Mouse (Mus musculus) heart, adult 18-20 months (tissue): Measurements from ENCODE around the gene Olfr1016. TPM values are rescaled to one million over a fixed set of nuclear protein-coding genes. Genes with fewer than 3 reads are reported as not detected.

Experiments
- DNase-seq, 2 experiments: peaks; one replicate each; pipeline ENCODE4 v3.0.0; 2021 to 2022; ENCODE audit warnings: mixed read lengths in 1 of 2
- long read RNA-seq, 2 experiments: library from polyadenylated mRNA; stranded (forward); transcript quantifications; one replicate each; pipeline ENCODE4 v2.0.0; 2021
- total RNA-seq, 2 experiments: library from RNA; stranded (reverse); gene quantifications; 2 replicates each; pipeline ENCODE4 v1.2.3; 2021

Gene Olfr1016
- total RNA-seq = not detected
- long read RNA-seq, experiment 1 = 0 reads
- long read RNA-seq, experiment 2 = 0 reads

DNA sequence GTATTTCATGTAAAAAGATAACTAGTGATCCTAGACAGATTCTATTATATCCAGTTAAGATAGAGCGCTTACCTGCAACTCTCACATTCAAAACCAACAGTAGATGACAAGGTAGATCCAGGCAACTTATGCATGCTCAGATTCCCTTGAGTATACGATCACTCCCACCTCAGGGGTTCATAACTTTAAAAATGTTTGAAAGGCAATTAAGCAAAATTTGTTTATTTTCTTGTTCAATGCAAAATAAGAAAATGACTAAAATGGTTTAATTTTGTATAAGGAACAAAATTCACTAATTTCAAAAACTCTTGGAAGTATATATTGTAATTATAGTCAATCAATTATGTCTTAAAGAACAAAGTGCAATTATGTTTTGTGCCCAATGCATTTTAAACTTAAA is at the start of gene Olfr1016:
TSS of gene Olfr1016 (minus strand) at position 101 of the 400 bp plus-strand sequence.
- DNase-seq = no peak

DNA sequence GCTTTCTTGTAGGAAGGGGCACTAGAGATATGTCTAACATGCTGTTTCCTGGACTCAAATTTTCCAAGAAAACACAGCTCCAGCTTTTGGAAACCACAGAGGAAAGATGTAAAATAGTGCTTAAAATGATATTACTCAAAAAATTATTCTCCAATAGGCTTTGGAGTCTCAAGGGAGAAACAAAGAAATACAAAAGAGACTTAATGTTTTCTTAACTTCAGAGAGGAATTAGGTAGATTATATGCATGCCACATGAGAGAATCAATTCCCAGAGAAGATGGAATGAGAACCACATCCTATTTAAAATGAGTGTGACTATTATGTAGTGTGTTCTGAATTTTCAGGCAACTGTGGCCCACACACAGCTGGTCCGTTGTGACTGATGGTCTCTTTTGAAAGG is 44.4 kb upstream of the Olfr1016 start, which contains the start of gene Olfr1020:
TSS of gene Olfr1020 (plus strand) at position 301 of the 400 bp plus-strand sequence.
- DNase-seq = no peak

DNA sequence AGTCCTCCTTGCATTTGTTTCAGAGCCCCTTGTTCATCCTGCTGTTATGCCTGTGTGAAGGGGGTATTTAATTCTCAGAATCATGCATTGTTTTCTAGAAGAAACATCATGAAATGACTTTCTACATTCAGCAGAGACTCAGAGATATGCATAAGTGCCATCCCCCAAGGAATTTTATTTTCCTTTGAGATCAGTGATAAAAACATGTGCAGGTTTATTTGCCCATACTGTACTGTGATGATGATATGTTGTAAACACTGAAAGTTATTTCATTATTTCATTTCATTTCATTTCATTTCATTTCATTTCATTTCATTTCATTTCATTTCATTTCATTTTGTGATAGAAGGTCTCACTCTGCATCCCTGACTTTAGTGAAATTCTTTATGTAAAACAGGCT is 43.0 kb upstream of the Olfr1016 start, which contains the start of gene Olfr1019:
TSS of gene Olfr1019 (minus strand) at position 101 of the 400 bp plus-strand sequence.
- DNase-seq = no peak

DNA sequence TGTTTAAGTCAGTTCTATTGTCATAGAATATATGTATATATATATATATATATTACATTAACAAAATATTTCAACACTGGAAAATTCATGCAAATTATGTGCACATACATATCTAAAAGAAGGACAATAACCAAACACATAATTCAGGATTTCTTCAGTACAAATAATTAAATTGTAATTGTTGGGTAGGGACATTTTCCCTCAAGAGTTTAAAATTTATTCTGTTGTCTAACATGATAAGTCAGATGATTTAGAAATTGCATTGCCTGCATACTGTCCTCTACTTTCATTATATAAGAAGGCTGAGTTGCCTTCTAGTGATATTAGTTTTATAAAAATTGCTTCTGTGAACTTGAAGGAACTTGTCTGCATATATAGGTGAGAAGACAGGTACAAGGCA is 15.8 kb upstream of the Olfr1016 start, which contains the start of gene Olfr1018:
TSS of gene Olfr1018 (plus strand) at position 301 of the 400 bp plus-strand sequence.
- no peak for DNase-seq

DNA sequence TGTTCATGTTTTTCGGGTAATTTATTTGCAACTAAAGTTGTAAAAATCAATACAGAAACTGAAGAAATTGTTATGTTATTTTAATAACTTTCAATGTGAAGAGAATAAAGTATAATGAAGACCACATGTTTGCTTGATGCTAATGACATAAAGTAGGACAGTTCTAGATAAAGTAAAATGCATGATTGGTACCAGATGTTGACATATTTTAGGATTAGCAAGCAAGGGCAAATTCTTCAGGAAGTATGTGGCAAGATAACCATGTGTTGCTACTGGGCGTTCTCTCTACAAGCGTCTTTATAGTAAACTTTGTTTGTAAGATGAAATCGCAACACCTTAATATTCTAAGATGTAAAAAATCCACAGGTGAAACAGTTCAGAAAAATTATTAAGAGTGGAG is 2.2 kb upstream of the Olfr1016 start:
- no peak for DNase-seq

DNA sequence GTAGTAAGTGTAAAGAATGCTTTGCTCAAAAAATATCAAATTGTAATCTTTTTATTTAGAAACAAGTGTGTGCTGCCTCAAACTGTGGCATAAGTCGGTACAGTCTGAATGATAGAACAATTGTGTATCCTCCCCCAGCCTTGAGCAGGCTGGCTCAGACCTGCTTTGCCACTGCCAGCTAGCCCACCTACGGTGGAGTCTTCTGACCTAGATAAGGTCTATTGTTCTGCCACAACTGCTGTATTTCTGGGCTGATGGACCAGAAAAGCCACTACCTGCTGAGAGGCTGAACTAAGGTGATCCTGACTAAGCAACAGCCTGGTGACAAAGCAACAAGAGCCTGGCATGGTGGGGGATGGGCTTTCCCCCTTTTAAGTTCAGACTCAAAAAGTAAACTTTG is 10.0 kb downstream of the Olfr1016 start:
- DNase-seq = no peak

DNA sequence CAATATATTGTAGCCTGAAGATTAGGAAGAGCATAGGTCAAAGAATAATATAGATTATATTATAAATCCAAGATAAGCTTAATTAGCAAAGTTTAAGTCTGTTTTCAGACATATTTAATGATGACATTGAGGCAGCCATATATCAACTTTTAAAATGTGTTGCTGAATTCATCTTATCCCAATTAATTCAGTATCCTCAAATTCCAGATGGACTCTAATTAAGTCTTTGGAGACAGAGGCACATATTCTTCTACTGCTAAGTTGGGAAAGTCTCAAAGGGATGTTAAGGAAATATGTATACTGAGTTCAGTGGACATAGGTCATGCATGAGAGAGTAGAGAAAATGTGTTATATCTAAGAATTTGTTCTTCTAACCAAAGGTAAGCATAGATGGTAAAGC is 20.6 kb downstream of the Olfr1016 start, which contains the start of gene Olfr1015:
TSS of gene Olfr1015 (plus strand) at position 301 of the 400 bp plus-strand sequence.
- DNase-seq = no peak

DNA sequence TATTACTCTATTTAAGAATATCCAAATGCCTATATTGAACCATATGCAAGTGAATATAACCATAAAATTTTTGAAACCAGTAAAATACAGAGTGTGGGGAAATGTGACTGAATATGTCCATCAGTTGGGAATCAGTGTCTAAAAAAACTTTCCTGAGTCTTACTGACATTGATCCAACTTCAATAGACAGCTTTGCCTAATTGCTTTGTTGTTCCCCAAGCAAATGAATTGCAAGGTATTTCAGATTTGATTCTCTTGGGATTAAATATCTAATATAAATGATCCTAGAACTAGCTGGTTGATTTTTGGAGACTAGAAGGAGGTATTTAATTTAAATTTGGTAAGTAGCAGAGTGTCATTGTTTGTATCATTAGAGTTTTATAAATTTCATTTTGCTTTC is 29.9 kb downstream of the Olfr1016 start, which contains the start of gene Olfr1014:
TSS of gene Olfr1014 (plus strand) at position 301 of the 400 bp plus-strand sequence.
- no peak for DNase-seq

DNA sequence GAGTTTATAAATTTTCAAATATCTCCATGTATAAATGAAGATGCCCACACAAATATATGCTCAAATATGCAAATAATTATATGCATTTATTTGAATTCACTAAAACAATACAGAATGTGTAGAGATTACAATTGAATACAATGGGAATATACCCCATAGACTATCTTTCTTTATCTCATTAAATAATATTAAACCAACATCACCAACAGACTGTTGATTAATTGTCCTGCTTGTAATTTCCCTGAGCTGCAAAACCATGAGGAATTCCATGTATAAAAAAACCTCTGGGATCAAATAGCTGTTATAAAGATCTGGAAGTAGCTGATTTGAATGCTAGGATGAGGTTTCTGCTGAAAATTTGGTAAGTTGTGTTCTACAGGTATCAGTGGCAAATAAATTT is 35.5 kb downstream of the Olfr1016 start, which contains the start of gene Olfr1013:
TSS of gene Olfr1013 (plus strand) at position 301 of the 400 bp plus-strand sequence.
- DNase-seq = no peak

DNA sequence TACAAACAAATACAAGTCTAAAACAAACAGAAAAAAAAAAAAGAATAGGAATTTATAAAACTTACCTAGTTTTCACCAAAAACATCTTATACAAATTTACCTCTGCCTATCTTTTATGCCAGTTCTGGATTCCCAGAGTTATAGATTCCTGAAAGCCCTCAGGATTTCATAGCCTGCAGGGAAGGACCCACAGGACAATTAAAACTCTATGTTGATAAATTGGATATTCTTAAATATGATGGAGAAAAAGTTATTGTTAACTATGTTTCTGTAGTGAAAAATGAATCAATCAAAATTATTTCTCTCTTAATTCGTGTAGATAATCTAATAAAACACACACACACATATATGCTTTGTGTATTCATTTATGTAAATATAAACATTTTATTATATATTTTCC is 39.7 kb downstream of the Olfr1016 start, which contains the start of gene Olfr1012:
TSS of gene Olfr1012 (minus strand) at position 101 of the 400 bp plus-strand sequence.
- DNase-seq = no peak

DNA sequence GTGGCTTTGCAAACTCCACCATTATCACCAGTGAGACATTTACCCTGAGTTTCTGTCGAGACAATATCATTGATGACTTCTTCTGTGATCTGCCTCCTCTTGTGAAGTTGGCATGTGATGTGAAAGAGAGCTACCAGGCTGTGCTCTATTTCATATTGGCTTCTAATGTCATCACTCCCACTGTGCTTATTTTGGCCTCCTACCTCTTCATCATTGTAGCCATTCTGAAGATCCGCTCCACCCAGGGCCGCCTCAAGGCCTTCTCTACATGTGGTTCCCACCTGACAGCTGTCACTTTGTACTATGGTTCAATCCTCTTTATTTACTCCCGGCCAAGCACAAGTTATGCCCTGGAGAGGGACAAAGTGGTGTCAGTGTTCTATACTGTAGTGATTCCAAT is 48.5 kb downstream of the Olfr1016 start:
- no peak for DNase-seq

Other genes with a start within 250 kb of the Olfr1016 start
- gene Olfr996, start 223.3 kb downstream of the Olfr1016 start, total RNA-seq = not detected
- gene Olfr998, start 213.6 kb downstream of the Olfr1016 start, total RNA-seq = not detected
- not detected for gene Olfr1000, start 190.6 kb downstream of the Olfr1016 start, total RNA-seq
- gene Olfr1002, start 151.8 kb downstream of the Olfr1016 start, total RNA-seq = not detected
- gene Olfr154, start 138.1 kb downstream of the Olfr1016 start, total RNA-seq = not detected
- not detected for gene Olfr1006, start 123.8 kb downstream of the Olfr1016 start, total RNA-seq
- not detected for gene Olfr1008, start 113.1 kb downstream of the Olfr1016 start, total RNA-seq
- not detected for gene Olfr1009, start 87.1 kb downstream of the Olfr1016 start, total RNA-seq
- gene Olfr1012, start 39.8 kb downstream of the Olfr1016 start, total RNA-seq = not detected
- not detected for gene Olfr1013, start 35.4 kb downstream of the Olfr1016 start, total RNA-seq
- not detected for gene Olfr1014, start 29.8 kb downstream of the Olfr1016 start, total RNA-seq
- gene Olfr1015, start 20.5 kb downstream of the Olfr1016 start, total RNA-seq = not detected
- not detected for gene Olfr1018, start 15.9 kb upstream of the Olfr1016 start, total RNA-seq
- not detected for gene Olfr1019, start 42.9 kb upstream of the Olfr1016 start, total RNA-seq
- not detected for gene Olfr1020, start 44.5 kb upstream of the Olfr1016 start, total RNA-seq
- not detected for gene Olfr1022, start 66.0 kb upstream of the Olfr1016 start, total RNA-seq
- gene Olfr1023, start 83.1 kb upstream of the Olfr1016 start, total RNA-seq = not detected
- gene Olfr1024, start 102.5 kb upstream of the Olfr1016 start, total RNA-seq = not detected
- gene Olfr1025-ps1, start 112.6 kb upstream of the Olfr1016 start, total RNA-seq = not detected
- gene Olfr1026, start 119.0 kb upstream of the Olfr1016 start, total RNA-seq = not detected
- gene Olfr1028, start 147.9 kb upstream of the Olfr1016 start, total RNA-seq = not detected
- gene Olfr1029, start 171.4 kb upstream of the Olfr1016 start, total RNA-seq = not detected
- gene Olfr1030, start 176.7 kb upstream of the Olfr1016 start, total RNA-seq = not detected
- not detected for gene Olfr1031, start 187.8 kb upstream of the Olfr1016 start, total RNA-seq
- not detected for gene Olfr1032, start 203.0 kb upstream of the Olfr1016 start, total RNA-seq
- gene Olfr1033, start 218.1 kb upstream of the Olfr1016 start, total RNA-seq = 1 to 10 TPM; 5.0 to 6.7 TPM
- gene Olfr1034, start 243.3 kb upstream of the Olfr1016 start, total RNA-seq = under 1 TPM; 0.07 to 0.23 TPM